Mouse (Mus musculus) midbrain, postnatal 0 days (tissue): ENCODE measurements at regions not wholly inside any gene's neighbourhood (a gene's known extent, or its start where the extent isn't known, plus 50 kb on each side); places are given as distances from the start of the nearest gene placed in this dataset.

Source experiments
- ATAC-seq: fragments of 200-750 bp; cut with Nextera tagmentation; 2 replicates; pipeline ENCODE4 v1.8.0; 2017; ENCODE audit warnings: moderate number of reproducible peaks, mild to moderate bottlenecking, moderate TSS enrichment, moderate library complexity; ENCODE audit not compliant: low FRiP score
- DNase-seq: peaks from one replicate; pipeline ENCODE4 v3.0.0-alpha.2; 2015; ENCODE audit warnings: low spot score
- H3K27ac ChIP-seq: fragments of 300-500 bp; sonication (generic); 2 replicates; pipeline ENCODE4 v1.5.1; 2014; ENCODE audit warnings: low read depth, mild to moderate bottlenecking, low read length, mixed read lengths
- H3K27me3 ChIP-seq: fragments of 300-500 bp; sonication (generic); 2 replicates; pipeline ENCODE4 v1.6.1; 2014; ENCODE audit warnings: low read length, control low read depth, mixed read lengths; ENCODE audit not compliant: insufficient read depth
- H3K36me3 ChIP-seq: fragments of 300-500 bp; sonication (generic); 2 replicates; pipeline ENCODE4 v1.6.1; 2014; ENCODE audit warnings: low read length, control low read depth, mixed read lengths; ENCODE audit not compliant: insufficient read depth
- H3K4me1 ChIP-seq: fragments of 300-500 bp; sonication (generic); 2 replicates; pipeline ENCODE4 v1.6.1; 2014; ENCODE audit warnings: mild to moderate bottlenecking, control low read depth, antibody characterized with exemption, low read length, mixed read lengths; ENCODE audit not compliant: insufficient read depth
- H3K4me2 ChIP-seq: fragments of 300-500 bp; sonication (generic); 2 replicates; pipeline ENCODE4 v1.6.1; 2014; ENCODE audit warnings: low read depth, mild to moderate bottlenecking, low read length, mixed read lengths; ENCODE audit not compliant: poor library complexity, severe bottlenecking
- H3K4me3 ChIP-seq: fragments of 300-500 bp; sonication (generic); 2 replicates; pipeline ENCODE4 v1.5.1; 2014; ENCODE audit warnings: low read depth, mild to moderate bottlenecking, low read length, moderate library complexity
- H3K9ac ChIP-seq: fragments of 300-500 bp; sonication (generic); replicated peaks from 2 replicates; pipeline ENCODE4 v1.6.1; 2014; ENCODE audit warnings: mild to moderate bottlenecking, low read length, moderate library complexity, mixed read lengths; ENCODE audit not compliant: poor library complexity, severe bottlenecking
- H3K9me3 ChIP-seq: fragments of 300-500 bp; sonication (generic); 2 replicates; pipeline ENCODE4 v1.6.1; 2016; ENCODE audit warnings: low read length, control low read depth
- CTCF ChIP-seq: IDR thresholded peaks from 2 replicates; pipeline ENCODE4 v1.5.1; 2016; ENCODE audit warnings: antibody characterized with exemption, mild to moderate bottlenecking
- WGBS: fragments of 180-500 bp; shearing (Covaris S2); extraction: QIAGEN DNeasy Blood & Tissue Kit; methylation state at CpG from one replicate; pipeline ENCODE4 v1.1.7; 2014; 5-methylcytosine and 5-hydroxymethylcytosine counted together

- no peaks in the 10 kb centered on the region for H3K36me3 ChIP-seq
- 0 out of 2 replicates have a peak, but pooled peaks cover 3% of the 10 kb centered on the region for H3K27me3 ChIP-seq
- H3K9me3 ChIP-seq = no peaks in the 10 kb centered on the region
- ATAC-seq = no peak
- H3K4me2 ChIP-seq = no peak overlapping the region
- H3K27ac ChIP-seq = no peak overlapping the region
- H3K4me1 ChIP-seq = no peaks in the 10 kb centered on the region
- 68% methylated on average over 2 of the region's 2 CpGs for WGBS
- no peak for TF ChIP-seq CTCF
- no peak overlapping the region for H3K9ac ChIP-seq
- DNase-seq = no peak
- H3K4me3 ChIP-seq = no peak overlapping the region
Measured at GRCm38 (mm10) chr7:136021071-136021470, 304.9 kb upstream of the Mki67 start.

DNA sequence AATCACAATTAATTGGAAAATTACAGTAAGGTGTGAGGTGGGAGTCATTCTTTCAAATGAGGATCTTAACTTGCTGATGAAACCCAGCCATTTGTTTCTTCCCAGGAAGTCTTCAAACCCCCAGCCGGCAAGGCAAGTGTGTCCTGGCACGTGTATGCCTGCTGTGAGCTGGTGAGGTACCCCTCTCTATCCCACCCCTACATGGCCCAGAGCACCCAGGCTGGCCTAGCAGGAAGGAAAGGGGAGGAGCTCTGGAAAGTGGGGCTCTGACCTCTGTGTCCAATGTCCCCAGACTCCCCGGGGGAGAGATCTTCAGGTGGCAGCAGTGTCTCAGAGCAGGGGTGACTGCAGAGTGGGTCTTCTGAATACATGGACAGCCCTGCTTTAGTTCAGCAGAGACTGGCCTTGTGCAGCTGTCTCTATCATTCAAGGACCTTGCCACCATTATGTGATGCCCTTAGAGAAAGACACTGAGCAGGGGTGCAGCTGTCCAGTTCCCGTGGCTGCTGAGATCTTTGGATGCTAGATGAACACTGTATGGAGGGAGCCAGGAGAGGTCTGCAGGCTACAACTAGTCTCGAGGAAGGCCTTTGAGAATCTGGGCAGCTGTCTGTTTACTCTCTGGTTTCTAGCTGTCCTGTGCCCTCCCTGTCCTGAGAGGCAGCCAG, 306.8 kb upstream of the Mki67 start:
- H3K9me3 ChIP-seq = no peaks in the 10 kb centered on the region
- H3K27ac ChIP-seq = no peak overlapping the region
- no peaks in the 10 kb centered on the region for H3K4me1 ChIP-seq
- WGBS = 80% methylated on average over 5 of the region's 5 CpGs
- no peaks in the 10 kb centered on the region for H3K36me3 ChIP-seq
- TF ChIP-seq CTCF = no peak
- no peak overlapping the region for H3K4me3 ChIP-seq
- ATAC-seq (no peak), DNase-seq (no peak)
- H3K4me2 ChIP-seq = no peak overlapping the region
- H3K27me3 ChIP-seq = 0 out of 2 replicates have a peak, but pooled peaks cover 3% of the 10 kb centered on the region
- no peak overlapping the region for H3K9ac ChIP-seq

DNA sequence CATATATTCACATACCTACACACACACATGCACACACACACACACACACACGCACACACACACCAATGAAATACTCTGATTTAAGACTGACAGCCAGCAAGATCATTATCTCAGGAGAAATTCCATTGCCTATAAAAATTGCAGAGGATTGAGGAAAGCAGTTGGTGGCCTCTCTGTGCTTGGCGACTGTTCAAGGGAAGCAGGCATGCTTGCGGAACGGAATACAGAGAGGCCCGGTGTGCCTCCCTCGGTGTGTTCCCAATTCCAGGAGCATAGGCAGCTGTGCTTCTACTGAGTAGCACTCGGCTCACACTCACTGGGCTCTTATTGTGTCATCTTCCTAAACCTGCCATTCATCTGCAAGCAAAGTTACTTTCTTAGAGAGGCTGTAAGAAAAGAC, 310.3 kb upstream of the Mki67 start:
- Histone ChIP-seq H3K27me3 (0 out of 2 replicates have a peak, but pooled peaks cover 3% of the 10 kb centered on the region), H3K4me1 (no peaks in the 10 kb centered on the region), H3K36me3 (no peaks in the 10 kb centered on the region), H3K9ac (no peak overlapping the region), H3K4me3 (no peak overlapping the region), H3K27ac (no peak overlapping the region), H3K4me2 (no peak overlapping the region), H3K9me3 (no peaks in the 10 kb centered on the region)
- 50% methylated on average over 7 of the region's 7 CpGs for WGBS
- no peak for TF ChIP-seq CTCF
- DNase-seq (no peak), ATAC-seq (no peak)

DNA sequence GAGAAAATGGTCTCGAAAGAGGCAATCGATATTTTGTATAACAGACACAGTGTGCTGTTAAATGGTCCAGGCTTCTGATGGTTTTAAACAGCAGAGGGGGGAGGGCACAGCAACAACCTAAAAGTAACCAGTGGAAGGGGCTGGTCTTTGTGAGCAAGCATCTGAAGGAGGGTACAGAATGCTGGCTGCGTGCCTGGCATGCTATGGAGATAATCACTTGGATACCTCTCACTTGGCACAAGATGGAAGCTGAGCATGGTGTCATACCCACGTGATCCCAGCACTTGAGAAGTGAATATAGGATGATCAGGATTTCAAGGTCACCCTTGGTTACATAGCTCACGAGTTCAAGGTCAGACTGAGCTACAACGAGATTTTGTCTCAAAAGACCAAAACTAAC, 315.9 kb upstream of the Mki67 start:
- Histone ChIP-seq H3K36me3 (no peaks in the 10 kb centered on the region), H3K27ac (no peak overlapping the region), H3K4me2 (no peak overlapping the region), H3K9ac (no peak overlapping the region), H3K27me3 (no peaks in the 10 kb centered on the region), H3K9me3 (no peaks in the 10 kb centered on the region), H3K4me3 (no peak overlapping the region), H3K4me1 (no peaks in the 10 kb centered on the region)
- WGBS = 80% methylated on average over 6 of the region's 6 CpGs
- no peak for ATAC-seq
- DNase-seq = no peak
- TF ChIP-seq CTCF = no peak

- no peak for ATAC-seq
Measured at GRCm38 (mm10) chr7:136033536-136033935, 317.4 kb upstream of the Mki67 start.

GRCm38 (mm10) chr7:136035735-136036134, 319.6 kb upstream of the Mki67 start:
- 70% methylated on average over 7 of the region's 7 CpGs for WGBS
- no peak overlapping the region for H3K4me3 ChIP-seq
- H3K9ac ChIP-seq = no peak overlapping the region
- H3K4me1 ChIP-seq = no peaks in the 10 kb centered on the region
- ATAC-seq (no peak), DNase-seq (no peak)
- H3K36me3 ChIP-seq = no peaks in the 10 kb centered on the region
- no peak overlapping the region for H3K27ac ChIP-seq
- H3K9me3 ChIP-seq = no peaks in the 10 kb centered on the region
- H3K27me3 ChIP-seq = no peaks in the 10 kb centered on the region
- TF ChIP-seq CTCF = no peak
- H3K4me2 ChIP-seq = no peak overlapping the region

More at GRCm38 (mm10) chr7:136033536-136033935, 317.4 kb upstream of the Mki67 start:
- no peak overlapping the region for H3K27ac ChIP-seq
- H3K36me3 ChIP-seq = no peaks in the 10 kb centered on the region
- no peak for TF ChIP-seq CTCF
- WGBS = 95% methylated on average over 5 of the region's 5 CpGs
- no peak overlapping the region for H3K4me2 ChIP-seq
- H3K9me3 ChIP-seq = no peaks in the 10 kb centered on the region
- no peak overlapping the region for H3K4me3 ChIP-seq
- no peaks in the 10 kb centered on the region for H3K4me1 ChIP-seq
- H3K9ac ChIP-seq = no peak overlapping the region
- no peaks in the 10 kb centered on the region for H3K27me3 ChIP-seq
- DNase-seq = no peak
